Mouse (Mus musculus): ENCODE results near the gene Mrgprx1. TPM values are rescaled to one million over a fixed set of nuclear protein-coding genes. Genes with fewer than 3 reads are reported as not detected.

Mrgprx1 gene
- not detected in 2 replicates for polyA plus RNA-seq (2014; fragmentation: Nextera tagmentation; extraction: Ambion mirVana)

DNA sequence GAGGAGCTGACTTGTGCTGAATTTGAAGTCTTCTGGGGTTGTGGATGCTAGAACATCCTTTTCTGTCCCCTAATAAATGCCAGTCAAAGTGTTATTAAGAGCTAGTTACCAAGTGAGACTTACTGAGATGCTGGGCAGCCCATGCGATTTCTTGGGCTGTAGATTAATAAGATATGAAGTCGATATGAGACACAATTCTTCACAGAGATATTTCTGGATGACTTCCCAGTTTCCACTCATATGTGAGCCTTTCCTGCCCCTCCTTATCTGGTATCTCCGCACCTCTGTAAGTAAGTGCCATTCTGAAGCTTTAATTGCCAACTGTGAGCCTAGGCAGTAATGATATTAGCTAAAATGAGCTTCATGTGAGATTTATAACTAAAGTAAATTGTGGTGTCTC is at the start of gene Mrgprx1:
TSS of gene Mrgprx1 (minus strand) at position 101 of the 400 bp plus-strand sequence.
- DNase-seq (ENCODE audit: low spot score) (no peak), ATAC-seq (no peak)
- H3K27me3 ChIP-seq (replicated peaks; ENCODE audit: control insufficient read depth, insufficient read depth, low read length) = no peaks in the 10 kb centered on the region
- WGBS = 89% methylated on average over 3 of the region's 3 CpGs
- no peak within 1 kb of the TSS for H3K27ac ChIP-seq (ENCODE audit: low read depth, low read length)
- no peaks in the 10 kb centered on the region for H3K4me1 ChIP-seq (ENCODE audit: control insufficient read depth, insufficient read depth, low read length)
- H3K36me3 ChIP-seq (ENCODE audit: control insufficient read depth, insufficient read depth, low read length) = no peaks in the 10 kb centered on the region
- H3K9me3 ChIP-seq (replicated peaks; ENCODE audit: control insufficient read depth, low read length) = no peaks in the 10 kb centered on the region
- H3K9ac ChIP-seq (ENCODE audit: low read length) = no peak within 1 kb of the TSS
- no peak within 1 kb of the TSS for H3K4me3 ChIP-seq (ENCODE audit: low read depth, low read length)
- no peak within 1 kb of the TSS for H3K4me2 ChIP-seq (ENCODE audit: low read length)

DNA sequence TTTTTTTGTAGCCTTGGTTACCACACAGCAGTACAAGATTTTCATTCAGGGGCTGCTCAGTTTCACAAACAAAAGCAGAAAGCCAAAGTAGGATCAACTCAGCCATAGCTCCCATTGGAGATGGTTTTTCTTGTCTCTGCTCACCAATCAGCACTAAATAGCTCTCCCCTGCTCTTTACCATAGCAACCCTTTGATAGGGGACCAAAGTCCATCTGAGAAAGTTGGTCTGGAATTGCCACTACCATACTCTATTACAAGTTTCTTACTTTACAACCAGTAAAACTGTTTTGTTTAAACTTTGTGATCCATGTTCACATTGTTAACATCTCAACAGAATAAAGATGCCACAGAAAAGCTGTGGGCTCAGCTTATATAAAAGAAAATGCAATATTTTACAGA is 48.1 kb upstream of the Mrgprx1 start:
- H3K9me3 ChIP-seq (replicated peaks; ENCODE audit: control insufficient read depth, low read length) = no peaks in the 10 kb centered on the region
- no peak overlapping the region for H3K27ac ChIP-seq (ENCODE audit: low read depth, low read length)
- H3K36me3 ChIP-seq (ENCODE audit: control insufficient read depth, insufficient read depth, low read length) = no peaks in the 10 kb centered on the region
- no peak overlapping the region for H3K4me2 ChIP-seq (ENCODE audit: low read length)
- H3K4me3 ChIP-seq (ENCODE audit: low read depth, low read length) = no peak overlapping the region
- no peak overlapping the region for H3K9ac ChIP-seq (ENCODE audit: low read length)
- H3K4me1 ChIP-seq (ENCODE audit: control insufficient read depth, insufficient read depth, low read length) = no peaks in the 10 kb centered on the region
- ATAC-seq (no peak), DNase-seq (ENCODE audit: low spot score) (no peak)
- H3K27me3 ChIP-seq (replicated peaks; ENCODE audit: control insufficient read depth, insufficient read depth, low read length) = no peaks in the 10 kb centered on the region

DNA sequence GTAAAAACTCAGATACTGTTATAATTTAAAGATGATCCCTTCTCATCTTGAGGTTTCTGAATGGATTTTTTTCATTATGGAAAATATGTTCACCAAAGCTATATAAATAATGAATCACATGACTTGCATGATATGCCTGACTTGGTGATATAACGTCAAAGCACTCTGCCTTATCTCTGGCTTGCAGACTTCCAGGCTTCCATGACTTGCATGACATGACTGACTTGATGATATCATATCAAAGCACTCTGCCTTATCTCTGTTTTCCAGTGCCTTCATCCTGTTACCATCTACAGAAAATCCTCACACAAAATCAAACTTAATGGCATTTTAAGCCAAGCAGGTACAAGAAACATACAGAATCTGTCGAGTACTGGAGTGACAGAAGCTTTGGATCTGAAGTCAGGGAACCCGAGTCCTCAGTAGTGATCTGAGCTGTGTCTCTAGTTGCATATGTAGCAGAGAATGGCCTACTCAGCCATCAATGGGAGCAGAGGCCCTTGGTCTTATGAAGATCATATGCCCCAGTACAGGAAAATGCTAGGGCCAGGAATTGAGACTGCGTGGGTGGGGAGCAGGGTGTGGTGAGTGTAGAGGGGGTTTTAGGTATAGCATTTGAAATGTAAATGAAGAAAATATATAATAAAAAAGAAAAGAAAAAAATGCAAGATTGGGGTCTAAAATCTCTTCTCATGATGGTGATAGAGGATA is 19.2 kb upstream of the Mrgprx1 start:
- Histone ChIP-seq H3K4me2 (ENCODE audit: low read length) (no peak overlapping the region), H3K4me1 (ENCODE audit: control insufficient read depth, insufficient read depth, low read length) (no peaks in the 10 kb centered on the region), H3K36me3 (ENCODE audit: control insufficient read depth, insufficient read depth, low read length) (no peaks in the 10 kb centered on the region), H3K27ac (ENCODE audit: low read depth, low read length) (no peak overlapping the region), H3K4me3 (ENCODE audit: low read depth, low read length) (no peak overlapping the region), H3K9me3 (replicated peaks; ENCODE audit: control insufficient read depth, low read length) (no peaks in the 10 kb centered on the region; the same call in 1 of the 2 replicates), H3K27me3 (replicated peaks; ENCODE audit: control insufficient read depth, insufficient read depth, low read length) (no peaks in the 10 kb centered on the region), H3K9ac (ENCODE audit: low read length) (no peak overlapping the region)
- WGBS = 86% methylated on average over 4 of the region's 4 CpGs
- no peak for ATAC-seq
- no peak for DNase-seq (ENCODE audit: low spot score)

DNA sequence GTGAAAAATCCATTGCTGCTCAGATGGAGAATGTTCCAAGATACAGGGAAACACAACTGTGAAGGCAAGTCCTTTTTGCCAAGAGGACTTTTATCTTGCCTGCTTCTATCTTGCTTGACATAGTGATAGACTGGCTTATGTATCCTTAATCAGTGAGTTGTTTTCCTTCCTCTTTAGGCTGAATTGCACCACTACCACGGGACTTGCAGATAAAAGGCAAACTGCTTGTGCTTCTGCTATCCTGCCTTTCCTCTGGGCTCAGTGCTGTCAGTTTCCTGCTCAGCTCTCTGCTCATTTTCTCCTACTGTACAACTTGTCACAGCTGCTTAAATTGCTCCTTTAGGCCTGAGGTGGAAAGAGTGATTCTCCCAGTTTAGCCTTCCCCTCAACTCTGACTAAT is 16.6 kb upstream of the Mrgprx1 start:
- no peaks in the 10 kb centered on the region for H3K36me3 ChIP-seq (ENCODE audit: control insufficient read depth, insufficient read depth, low read length)
- WGBS = 63% methylated on average over 1 of the region's 1 CpGs
- no peak overlapping the region for H3K4me3 ChIP-seq (ENCODE audit: low read depth, low read length)
- H3K27me3 ChIP-seq (replicated peaks; ENCODE audit: control insufficient read depth, insufficient read depth, low read length) = no peaks in the 10 kb centered on the region
- H3K27ac ChIP-seq (ENCODE audit: low read depth, low read length) = no peak overlapping the region
- H3K4me2 ChIP-seq (ENCODE audit: low read length) = no peak overlapping the region
- H3K9me3 ChIP-seq (replicated peaks; ENCODE audit: control insufficient read depth, low read length) = no peaks in the 10 kb centered on the region; the same call in 1 of the 2 replicates
- H3K4me1 ChIP-seq (ENCODE audit: control insufficient read depth, insufficient read depth, low read length) = no peaks in the 10 kb centered on the region
- no peak overlapping the region for H3K9ac ChIP-seq (ENCODE audit: low read length)
- no peak for ATAC-seq
- DNase-seq (ENCODE audit: low spot score) = no peak

DNA sequence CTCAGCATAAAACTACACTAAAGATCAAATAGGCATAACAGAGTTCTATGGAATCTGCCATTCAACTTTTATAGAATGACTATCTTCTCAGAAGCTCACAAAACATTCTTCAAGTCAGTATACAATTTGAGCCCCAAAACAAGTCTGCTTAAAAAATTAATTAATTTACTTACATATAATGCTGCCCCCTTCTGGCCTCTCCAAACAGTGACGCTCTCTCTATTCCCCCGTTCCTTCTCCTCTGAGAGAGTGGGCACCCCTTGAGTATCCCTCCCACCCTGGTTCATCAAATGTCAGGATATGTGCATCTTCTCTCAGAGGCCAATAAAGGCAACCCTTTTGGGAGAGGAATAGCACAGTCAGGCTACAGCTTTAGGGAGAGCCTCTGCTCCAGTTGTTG is 9.5 kb downstream of the Mrgprx1 start:
- Histone ChIP-seq H3K27me3 (replicated peaks; ENCODE audit: control insufficient read depth, insufficient read depth, low read length) (no peaks in the 10 kb centered on the region), H3K9me3 (replicated peaks; ENCODE audit: control insufficient read depth, low read length) (no peaks in the 10 kb centered on the region), H3K9ac (ENCODE audit: low read length) (no peak overlapping the region), H3K36me3 (ENCODE audit: control insufficient read depth, insufficient read depth, low read length) (no peaks in the 10 kb centered on the region), H3K4me1 (ENCODE audit: control insufficient read depth, insufficient read depth, low read length) (no peaks in the 10 kb centered on the region), H3K4me2 (ENCODE audit: low read length) (no peak overlapping the region), H3K4me3 (ENCODE audit: low read depth, low read length) (no peak overlapping the region), H3K27ac (ENCODE audit: low read depth, low read length) (no peak overlapping the region)
- WGBS = 65% methylated on average over 2 of the region's 2 CpGs
- DNase-seq (ENCODE audit: low spot score) (no peak), ATAC-seq (no peak)

DNA sequence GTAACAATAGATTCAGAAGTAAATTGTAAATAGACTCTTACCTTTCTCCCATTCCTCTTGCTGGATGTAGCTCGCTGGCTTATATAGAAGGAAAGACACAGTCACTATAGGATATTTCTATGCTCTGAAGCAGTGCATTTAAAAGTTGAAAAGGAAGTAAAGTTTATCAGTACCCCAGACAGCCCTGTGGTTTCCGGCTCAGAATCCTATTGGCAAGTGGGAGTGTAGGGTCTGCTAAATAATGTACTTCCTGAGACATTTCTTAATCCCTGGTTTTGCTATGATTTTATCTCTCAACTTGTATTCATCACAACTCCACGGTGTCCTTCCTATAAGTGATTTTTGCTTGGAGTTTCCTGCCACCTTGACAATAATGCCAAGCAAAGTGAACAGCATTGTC is 31.7 kb downstream of the Mrgprx1 start:
- WGBS = 81% methylated on average over 3 of the region's 3 CpGs
- Histone ChIP-seq H3K36me3 (ENCODE audit: control insufficient read depth, insufficient read depth, low read length) (no peaks in the 10 kb centered on the region), H3K27ac (ENCODE audit: low read depth, low read length) (no peak overlapping the region)

DNA sequence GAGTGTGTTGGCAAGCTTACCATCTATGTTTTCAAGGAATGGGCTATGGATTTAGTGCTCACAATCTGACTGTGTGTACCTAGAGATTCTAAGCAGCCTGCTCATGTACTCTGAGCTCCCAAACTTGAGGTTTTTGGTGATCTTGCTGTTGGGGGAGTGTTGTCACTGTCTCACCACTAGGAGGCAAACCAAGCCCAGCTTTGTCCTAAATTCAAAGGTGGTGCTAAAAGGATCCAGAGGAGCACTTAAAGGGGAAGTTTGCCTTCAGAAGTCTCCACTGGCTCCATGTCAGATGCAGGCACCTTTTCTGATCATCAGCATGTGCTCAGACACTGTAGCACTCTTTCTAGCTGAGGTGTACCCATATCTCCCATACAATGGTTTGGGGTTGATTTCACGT is 40.6 kb downstream of the Mrgprx1 start:
- no peaks in the 10 kb centered on the region for H3K36me3 ChIP-seq (ENCODE audit: control insufficient read depth, insufficient read depth, low read length)
- H3K4me2 ChIP-seq (ENCODE audit: low read length) = no peak overlapping the region
- H3K9ac ChIP-seq (ENCODE audit: low read length) = no peak overlapping the region
- no peaks in the 10 kb centered on the region for H3K4me1 ChIP-seq (ENCODE audit: control insufficient read depth, insufficient read depth, low read length)
- H3K4me3 ChIP-seq (ENCODE audit: low read depth, low read length) = no peak overlapping the region
- H3K27me3 ChIP-seq (replicated peaks; ENCODE audit: control insufficient read depth, insufficient read depth, low read length) = no peaks in the 10 kb centered on the region
- H3K27ac ChIP-seq (ENCODE audit: low read depth, low read length) = no peak overlapping the region
- DNase-seq (ENCODE audit: low spot score) = no peak
- no peaks in the 10 kb centered on the region for H3K9me3 ChIP-seq (replicated peaks; ENCODE audit: control insufficient read depth, low read length)
- no peak for ATAC-seq
- WGBS = 64% methylated on average over 1 of the region's 1 CpGs

More for the DNA sequence above, 31.7 kb downstream of the Mrgprx1 start:
- Histone ChIP-seq H3K4me2 (ENCODE audit: low read length) (no peak overlapping the region), H3K9ac (ENCODE audit: low read length) (no peak overlapping the region), H3K9me3 (replicated peaks; ENCODE audit: control insufficient read depth, low read length) (no peaks in the 10 kb centered on the region), H3K4me3 (ENCODE audit: low read depth, low read length) (no peak overlapping the region), H3K27me3 (replicated peaks; ENCODE audit: control insufficient read depth, insufficient read depth, low read length) (no peaks in the 10 kb centered on the region), H3K4me1 (ENCODE audit: control insufficient read depth, insufficient read depth, low read length) (no peaks in the 10 kb centered on the region)
- ATAC-seq (no peak), DNase-seq (ENCODE audit: low spot score) (no peak)

DNA sequence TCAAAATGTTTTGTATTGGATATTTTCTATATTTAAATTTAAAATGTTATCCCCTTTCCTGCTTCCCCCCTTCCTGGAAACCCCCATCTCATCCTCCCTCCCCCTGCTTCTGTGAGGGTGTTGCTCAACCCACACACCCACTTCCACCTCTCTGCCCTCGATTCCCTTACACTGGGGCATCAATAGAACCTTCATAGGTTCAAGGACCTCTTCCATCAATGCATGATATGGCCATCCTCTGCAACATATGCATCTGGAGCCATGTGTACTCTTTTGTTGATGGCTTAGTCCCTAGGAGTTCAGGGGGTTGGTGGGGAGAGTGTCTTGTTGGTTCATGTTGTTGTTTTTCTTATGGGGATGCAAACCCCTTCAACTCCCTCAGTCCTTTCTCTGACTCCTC is 45.4 kb downstream of the Mrgprx1 start, which contains the start of gene Mrgpra4:
TSS of gene Mrgpra4 (minus strand) at position 101 of the 400 bp plus-strand sequence.
- no peak for ATAC-seq
- H3K4me3 ChIP-seq (ENCODE audit: low read depth, low read length) = no peak within 1 kb of the TSS
- WGBS = 74% methylated on average over 1 of the region's 1 CpGs

More for the DNA sequence above, 45.4 kb downstream of the Mrgprx1 start, which contains the start of gene Mrgpra4:
- no peak for DNase-seq (ENCODE audit: low spot score)
- Histone ChIP-seq H3K9me3 (replicated peaks; ENCODE audit: control insufficient read depth, low read length) (no peaks in the 10 kb centered on the region), H3K27me3 (replicated peaks; ENCODE audit: control insufficient read depth, insufficient read depth, low read length) (no peaks in the 10 kb centered on the region), H3K9ac (ENCODE audit: low read length) (no peak within 1 kb of the TSS), H3K27ac (ENCODE audit: low read depth, low read length) (no peak within 1 kb of the TSS), H3K4me2 (ENCODE audit: low read length) (no peak within 1 kb of the TSS), H3K36me3 (ENCODE audit: control insufficient read depth, insufficient read depth, low read length) (no peaks in the 10 kb centered on the region), H3K4me1 (ENCODE audit: control insufficient read depth, insufficient read depth, low read length) (no peaks in the 10 kb centered on the region)

Measured in forebrain, embryonic 14.5 days (tissue).